9 mouse cellular contexts compared by ENCODE assay signal in the genomic region with DNA sequence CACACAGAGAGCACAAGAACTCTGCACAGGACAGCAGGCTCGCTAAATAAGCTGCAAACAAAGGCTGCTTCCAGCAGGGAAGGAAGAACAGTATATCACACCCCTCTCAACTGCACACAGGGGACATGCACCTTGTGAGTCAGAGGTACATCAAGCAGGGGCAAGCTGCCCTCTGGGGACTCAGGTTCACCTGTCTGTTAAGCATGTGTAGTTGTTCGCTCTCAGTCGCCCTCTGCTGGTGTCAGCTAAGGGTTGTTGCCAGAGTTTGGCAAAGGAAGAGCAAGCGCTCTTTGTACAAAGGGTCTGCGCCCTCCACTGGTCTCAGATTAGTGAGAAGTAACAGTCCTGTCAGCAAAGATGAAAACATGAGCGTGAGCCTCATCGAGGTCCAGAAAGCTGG.
DNase-seq lines count a peak whose midpoint lies in the region; ATAC-seq and TF ChIP-seq lines count a peak whose summit lies in the region.
"Had no signal": no experiment of that assay in that cellular context is flagged by ENCODE, and none has a peak within 500 bp of the region (broad histone marks: within the 10 kb centered on the region; RNA-seq: fewer than 3 reads in every experiment).

No protein-coding gene starts in this region.

- H3K4me2 ChIP-seq in hindbrain, embryonic 15.5 days = no peak overlapping the region
- no peak overlapping the region for H3K4me2 ChIP-seq in midbrain, embryonic 15.5 days
- H3K4me2 ChIP-seq: lung, embryonic 15.5 days had no signal

- H3K36me3 ChIP-seq in thymus, adult 2 months (ENCODE audit: control insufficient read depth, insufficient read depth, low read length) = no peaks in the 10 kb centered on the region
- H3K36me3 ChIP-seq in hindbrain, embryonic 15.5 days = no peaks in the 10 kb centered on the region
- H3K36me3 ChIP-seq in midbrain, embryonic 15.5 days (replicated peaks) = no peaks in the 10 kb centered on the region
- H3K36me3 ChIP-seq: lung, embryonic 15.5 days had no signal

- H3K4me1 ChIP-seq in thymus, adult 2 months (replicated peaks; ENCODE audit: control insufficient read depth, insufficient read depth, low read length) = no peaks in the 10 kb centered on the region
- peaks cover 38% of the 10 kb centered on the region for H3K4me1 ChIP-seq in hindbrain, embryonic 15.5 days (replicated peaks)
- peaks cover under 1% of the 10 kb centered on the region; the same call in 1 of the 2 replicates for H3K4me1 ChIP-seq in midbrain, embryonic 15.5 days
- H3K4me1 ChIP-seq: lung, embryonic 15.5 days had no signal

- H3K27ac ChIP-seq in thymus, adult 2 months (ENCODE audit: control insufficient read depth, insufficient read depth, low read length) = no peak overlapping the region
- peak overlapping the region; percentile 39; the same call in 1 of the 2 replicates for H3K27ac ChIP-seq in hindbrain, embryonic 15.5 days (replicated peaks)
- H3K27ac ChIP-seq in midbrain, embryonic 15.5 days = no peak overlapping the region
- H3K27ac ChIP-seq: lung, embryonic 15.5 days had no signal

- no peak for TF ChIP-seq POLR2A in thymus, adult 2 months (IDR thresholded peaks at IDR 0.05; ENCODE audit: control insufficient read depth, extremely low read depth, insufficient read depth, low read length, poor library complexity)

- H3K9ac ChIP-seq in hindbrain, embryonic 15.5 days = no peak overlapping the region
- no peak overlapping the region for H3K9ac ChIP-seq in midbrain, embryonic 15.5 days
- H3K9ac ChIP-seq: lung, embryonic 15.5 days had no signal

- H3K4me3 ChIP-seq in thymus, adult 2 months (ENCODE audit: control insufficient read depth, insufficient read depth, low read length) = no peak overlapping the region
- no peak overlapping the region for H3K4me3 ChIP-seq in hindbrain, embryonic 15.5 days
- H3K4me3 ChIP-seq in midbrain, embryonic 15.5 days = no peak overlapping the region
- H3K4me3 ChIP-seq: lung, embryonic 15.5 days had no signal

- peak; percentile 35 for ATAC-seq in hindbrain, embryonic 15.5 days (ENCODE audit: low FRiP score, low read depth)
- ATAC-seq in midbrain, embryonic 15.5 days (replicated peaks) = peak; percentile 44; the same call in 1 of the 2 replicates

- peak; percentile 33 for DNase-seq in thymus, adult 2 months
- no peak for DNase-seq in thymus, adult 18-20 months
- DNase-seq in cerebellum, postnatal 36 days = peak; percentile 85 to 90
- peak; percentile 60 to 67 for DNase-seq in layer of hippocampus, postnatal 36 days
- peak; percentile 33 for DNase-seq in thymus, postnatal 25 days
- DNase-seq in yolk sac, embryonic 10.5 days (ENCODE audit: low spot score) = no peak

- WGBS in thymus, adult 2 months = 43% methylated on average over 7 of the region's 7 CpGs
- WGBS in hindbrain, embryonic 15.5 days = 22% methylated on average over 7 of the region's 7 CpGs
- 19% methylated on average over 7 of the region's 7 CpGs for WGBS in midbrain, embryonic 15.5 days

- no peaks in the 10 kb centered on the region for H3K9me3 ChIP-seq in hindbrain, embryonic 15.5 days
- H3K9me3 ChIP-seq in midbrain, embryonic 15.5 days = no peaks in the 10 kb centered on the region
- H3K9me3 ChIP-seq: lung, embryonic 15.5 days had no signal

- TF ChIP-seq CTCF in thymus, adult 2 months (IDR thresholded peaks at IDR 0.05; ENCODE audit: borderline replicate concordance, control insufficient read depth, extremely low read depth, insufficient read depth, low read length, poor library complexity) = no peak

- H3K27me3 ChIP-seq in thymus, adult 2 months (ENCODE audit: control insufficient read depth, insufficient read depth, low read length) = no peaks in the 10 kb centered on the region
- H3K27me3 ChIP-seq in hindbrain, embryonic 15.5 days = no peaks in the 10 kb centered on the region
- no peaks in the 10 kb centered on the region for H3K27me3 ChIP-seq in midbrain, embryonic 15.5 days (replicated peaks)
- H3K27me3 ChIP-seq: lung, embryonic 15.5 days had no signal

Comparison
In these comparisons a context has a peak if more than half of its experiments do, and no peak if none do; other contexts are left out.
1. DNase-seq: peak in thymus, adult 2 months (single experiment), cerebellum, postnatal 36 days (2 of 2), layer of hippocampus, postnatal 36 days (2 of 2) and thymus, postnatal 25 days (single experiment); none in thymus, adult 18-20 months (0 of 2) and yolk sac, embryonic 10.5 days (single experiment).